Mouse (Mus musculus): ENCODE results near the gene Atp5h.

DNA sequence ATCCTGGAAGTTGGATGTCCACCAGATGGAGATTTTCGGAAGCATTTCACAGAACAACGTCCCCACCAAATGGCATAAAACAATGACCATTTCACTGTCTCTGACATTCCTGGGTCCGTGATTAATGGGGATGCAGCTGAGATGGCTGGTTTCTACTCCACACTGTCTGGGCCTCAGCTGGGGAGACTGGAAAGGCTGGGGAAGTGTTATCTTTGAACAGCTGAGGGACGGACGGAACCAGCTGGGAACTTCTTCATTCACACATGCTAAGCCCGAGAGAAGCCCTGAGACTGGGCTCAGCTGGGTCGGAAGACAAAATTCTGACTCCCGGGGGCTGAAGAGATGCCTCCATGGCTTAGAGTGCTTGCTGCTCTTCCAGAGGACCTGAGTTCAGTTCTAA lies 48.4 kb downstream of the Atp5h start:
- TF ChIP-seq POLR2A (IDR thresholded peaks at IDR 0.05; ENCODE audit: extremely low read depth, insufficient read depth, low read length) = no peak
- TF ChIP-seq CTCF (IDR thresholded peaks at IDR 0.05; ENCODE audit: extremely low read depth, insufficient read depth, low read length) = no peak
